Mouse (Mus musculus): Measurements from ENCODE around the gene Sco2. TPM values are rescaled to one million over a fixed set of nuclear protein-coding genes. Genes with fewer than 3 reads are reported as not detected.

The Sco2 gene
- polyA plus RNA-seq, 1 experiment from 2014 or later = 9.4 TPM

DNA sequence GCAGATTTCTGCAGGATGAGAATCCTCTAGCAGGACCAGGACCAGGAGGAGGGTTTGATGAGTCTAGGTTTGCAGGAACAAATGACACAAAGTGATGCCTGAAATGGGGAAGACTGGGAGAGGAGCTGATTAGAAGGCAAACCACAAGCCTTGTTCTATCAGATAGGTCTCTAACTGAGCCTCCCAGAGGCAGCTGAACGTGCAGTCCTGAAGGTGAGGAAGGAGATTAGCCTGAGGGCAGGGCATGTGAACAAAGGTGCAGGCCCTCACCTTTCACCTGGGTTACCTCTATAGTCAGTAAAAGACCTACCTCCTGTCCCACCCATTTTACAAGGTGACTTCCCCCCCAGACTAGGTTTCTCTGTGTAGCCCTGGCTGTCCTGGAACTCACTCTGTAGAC lies 26.1 kb upstream of the Sco2 start:
- H3K9me3 ChIP-seq (ENCODE audit: control insufficient read depth, low read length) = no peaks in the 10 kb centered on the region
- 40% methylated on average over 1 of the region's 1 CpGs for WGBS
- H3K9ac ChIP-seq (ENCODE audit: low read length) = no peak overlapping the region
- no peak overlapping the region for H3K4me3 ChIP-seq (ENCODE audit: control insufficient read depth in 1 of 2, insufficient read depth in 1 of 2, low read depth in 1 of 2, low read length in 2 of 2)
- H3K4me2 ChIP-seq (ENCODE audit: low read length) = no peak overlapping the region
- ATAC-seq (ENCODE audit: insufficient number of reproducible peaks, insufficient read depth, low FRiP score, low read depth) = no peak
- no peak overlapping the region for H3K27ac ChIP-seq (replicated peaks in 1 of 2; ENCODE audit: control insufficient read depth in 1 of 2, insufficient read depth in 1 of 2, low read depth in 2 of 2, low read length in 2 of 2)
- H3K27me3 ChIP-seq (ENCODE audit: control insufficient read depth, insufficient read depth, low read length) = no peaks in the 10 kb centered on the region
- no peaks in the 10 kb centered on the region for H3K4me1 ChIP-seq (ENCODE audit: control insufficient read depth in 2 of 2, insufficient read depth in 2 of 2, low read length in 2 of 2)
- no peaks in the 10 kb centered on the region for H3K36me3 ChIP-seq (ENCODE audit: control insufficient read depth, insufficient read depth, low read length)

DNA sequence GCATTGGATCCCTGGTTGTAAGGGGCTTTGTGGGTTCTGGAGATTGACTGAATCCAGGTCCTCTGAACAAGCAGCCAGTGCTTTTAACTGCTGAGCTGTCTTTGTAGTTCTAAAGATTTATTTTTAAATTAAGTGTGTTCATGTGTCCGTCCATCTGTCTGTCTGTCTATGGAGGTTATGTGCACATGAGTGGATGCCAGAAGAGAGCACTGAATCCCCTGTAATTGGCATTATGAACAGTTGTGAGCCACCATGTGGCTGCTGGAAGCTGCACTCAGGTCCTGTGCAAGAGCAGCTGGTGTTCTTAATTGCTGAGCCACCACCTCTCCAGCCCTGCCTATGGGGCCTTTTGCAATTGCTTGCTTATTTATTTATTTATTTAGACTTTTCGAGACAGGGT lies 24.5 kb upstream of the Sco2 start:
- Histone ChIP-seq H3K4me3 (ENCODE audit: control insufficient read depth in 1 of 2, insufficient read depth in 1 of 2, low read depth in 1 of 2, low read length in 2 of 2) (no peak overlapping the region), H3K27me3 (ENCODE audit: control insufficient read depth, insufficient read depth, low read length) (no peaks in the 10 kb centered on the region), H3K36me3 (ENCODE audit: control insufficient read depth, insufficient read depth, low read length) (no peaks in the 10 kb centered on the region), H3K4me1 (ENCODE audit: control insufficient read depth in 2 of 2, insufficient read depth in 2 of 2, low read length in 2 of 2) (no peaks in the 10 kb centered on the region), H3K9me3 (ENCODE audit: control insufficient read depth, low read length) (no peaks in the 10 kb centered on the region), H3K4me2 (ENCODE audit: low read length) (no peak overlapping the region), H3K27ac (replicated peaks in 1 of 2; ENCODE audit: control insufficient read depth in 1 of 2, insufficient read depth in 1 of 2, low read depth in 2 of 2, low read length in 2 of 2) (no peak overlapping the region), H3K9ac (ENCODE audit: low read length) (no peak overlapping the region)
- no peak for ATAC-seq (ENCODE audit: insufficient number of reproducible peaks, insufficient read depth, low FRiP score, low read depth)
- WGBS = 85% methylated on average over 2 of the region's 2 CpGs

DNA sequence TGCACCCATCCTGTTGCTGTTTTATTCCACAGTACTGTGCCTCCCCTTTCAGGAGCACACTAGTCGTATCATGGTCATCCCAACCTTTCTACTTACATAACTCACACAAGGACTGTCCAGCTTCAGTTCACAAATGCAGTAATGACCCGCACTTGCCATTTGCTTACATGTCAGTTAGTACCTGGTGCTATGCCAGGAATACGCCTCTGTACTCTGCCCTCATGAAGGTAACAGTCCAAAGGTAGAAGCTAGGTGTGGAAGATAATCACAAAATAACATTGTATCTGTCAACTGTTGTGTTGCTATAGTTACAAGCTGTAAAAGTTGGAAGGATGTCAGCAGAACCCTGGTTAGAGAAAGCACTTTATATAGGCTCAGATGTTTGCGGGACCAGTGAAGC lies 23.2 kb upstream of the Sco2 start:
- no peak overlapping the region for H3K9ac ChIP-seq (ENCODE audit: low read length)
- WGBS = 84% methylated on average over 4 of the region's 4 CpGs
- ATAC-seq (ENCODE audit: insufficient number of reproducible peaks, insufficient read depth, low FRiP score, low read depth) = no peak

DNA sequence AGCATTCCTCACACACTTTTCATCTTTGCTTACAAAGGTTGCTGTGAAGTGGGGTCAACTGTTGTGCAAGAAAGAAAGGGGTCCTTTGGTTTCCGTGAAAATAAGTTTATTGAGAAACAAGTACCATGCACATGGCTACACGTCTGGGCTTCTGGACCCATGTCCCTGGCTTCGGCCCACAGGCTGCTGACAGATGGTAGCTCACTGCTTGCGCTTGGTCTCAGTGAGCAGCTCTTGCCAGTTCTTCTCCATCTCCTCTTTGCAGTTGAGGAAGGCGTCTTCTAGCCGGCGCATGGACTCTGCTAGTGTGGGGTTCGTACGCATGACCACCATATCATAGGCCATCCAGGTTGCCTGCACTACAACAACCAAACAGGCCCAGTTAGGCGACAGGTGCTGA lies 16.4 kb upstream of the Sco2 start:
- no peaks in the 10 kb centered on the region for H3K4me1 ChIP-seq (ENCODE audit: control insufficient read depth in 2 of 2, insufficient read depth in 2 of 2, low read length in 2 of 2)
- H3K27me3 ChIP-seq (ENCODE audit: control insufficient read depth, insufficient read depth, low read length) = peaks cover 4% of the 10 kb centered on the region
- 86% methylated on average over 10 of the region's 10 CpGs for WGBS
- no peaks in the 10 kb centered on the region for H3K9me3 ChIP-seq (ENCODE audit: control insufficient read depth, low read length)
- no peak overlapping the region for H3K9ac ChIP-seq (ENCODE audit: low read length)
- ATAC-seq (ENCODE audit: insufficient number of reproducible peaks, insufficient read depth, low FRiP score, low read depth) = no peak
- H3K4me2 ChIP-seq (ENCODE audit: low read length) = no peak overlapping the region
- H3K4me3 ChIP-seq (ENCODE audit: control insufficient read depth in 1 of 2, insufficient read depth in 1 of 2, low read depth in 1 of 2, low read length in 2 of 2) = no peak overlapping the region
- H3K36me3 ChIP-seq (ENCODE audit: control insufficient read depth, insufficient read depth, low read length) = no peaks in the 10 kb centered on the region
- H3K27ac ChIP-seq (replicated peaks in 1 of 2; ENCODE audit: control insufficient read depth in 1 of 2, insufficient read depth in 1 of 2, low read depth in 2 of 2, low read length in 2 of 2) = no peak overlapping the region

More for the DNA sequence above, 23.2 kb upstream of the Sco2 start:
- H3K4me1 ChIP-seq (ENCODE audit: control insufficient read depth in 2 of 2, insufficient read depth in 2 of 2, low read length in 2 of 2) = no peaks in the 10 kb centered on the region
- H3K27ac ChIP-seq (replicated peaks in 1 of 2; ENCODE audit: control insufficient read depth in 1 of 2, insufficient read depth in 1 of 2, low read depth in 2 of 2, low read length in 2 of 2) = no peak overlapping the region
- no peak overlapping the region for H3K4me3 ChIP-seq (ENCODE audit: control insufficient read depth in 1 of 2, insufficient read depth in 1 of 2, low read depth in 1 of 2, low read length in 2 of 2)
- H3K36me3 ChIP-seq (ENCODE audit: control insufficient read depth, insufficient read depth, low read length) = no peaks in the 10 kb centered on the region
- no peaks in the 10 kb centered on the region for H3K9me3 ChIP-seq (ENCODE audit: control insufficient read depth, low read length)
- no peak overlapping the region for H3K4me2 ChIP-seq (ENCODE audit: low read length)
- no peaks in the 10 kb centered on the region for H3K27me3 ChIP-seq (ENCODE audit: control insufficient read depth, insufficient read depth, low read length)

DNA sequence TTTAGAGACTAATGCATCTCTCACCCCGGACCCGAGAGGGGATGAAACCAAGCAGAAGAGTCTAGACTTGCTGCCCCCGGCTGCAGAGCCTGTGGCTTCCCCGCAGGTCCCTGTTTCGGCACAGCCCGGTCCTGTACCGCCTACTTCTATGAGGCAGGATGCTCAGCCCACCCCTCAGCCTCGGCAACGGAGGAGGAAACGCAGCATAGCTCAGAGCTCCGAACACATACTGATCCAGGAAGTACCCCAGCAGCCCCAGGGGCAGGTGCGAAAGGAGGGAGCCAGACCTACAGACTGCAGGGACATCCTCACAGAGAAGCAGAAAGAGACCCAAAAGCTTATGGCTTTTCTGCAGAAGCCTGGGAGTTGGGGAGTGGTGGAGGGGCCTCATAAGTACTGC lies 13.5 kb upstream of the Sco2 start:
- H3K9ac ChIP-seq (ENCODE audit: low read length) = no peak overlapping the region
- WGBS = 33% methylated on average over 12 of the region's 12 CpGs
- H3K27ac ChIP-seq (replicated peaks in 1 of 2; ENCODE audit: control insufficient read depth in 1 of 2, insufficient read depth in 1 of 2, low read depth in 2 of 2, low read length in 2 of 2) = no peak overlapping the region
- no peaks in the 10 kb centered on the region for H3K9me3 ChIP-seq (ENCODE audit: control insufficient read depth, low read length)
- no peak overlapping the region for H3K4me3 ChIP-seq (ENCODE audit: control insufficient read depth in 1 of 2, insufficient read depth in 1 of 2, low read depth in 1 of 2, low read length in 2 of 2)
- peaks cover 10% of the 10 kb centered on the region for H3K27me3 ChIP-seq (ENCODE audit: control insufficient read depth, insufficient read depth, low read length)
- no peaks in the 10 kb centered on the region for H3K4me1 ChIP-seq (ENCODE audit: control insufficient read depth in 2 of 2, insufficient read depth in 2 of 2, low read length in 2 of 2)
- no peaks in the 10 kb centered on the region for H3K36me3 ChIP-seq (ENCODE audit: control insufficient read depth, insufficient read depth, low read length)
- no peak overlapping the region for H3K4me2 ChIP-seq (ENCODE audit: low read length)
- no peak for ATAC-seq (ENCODE audit: insufficient number of reproducible peaks, insufficient read depth, low FRiP score, low read depth)

DNA sequence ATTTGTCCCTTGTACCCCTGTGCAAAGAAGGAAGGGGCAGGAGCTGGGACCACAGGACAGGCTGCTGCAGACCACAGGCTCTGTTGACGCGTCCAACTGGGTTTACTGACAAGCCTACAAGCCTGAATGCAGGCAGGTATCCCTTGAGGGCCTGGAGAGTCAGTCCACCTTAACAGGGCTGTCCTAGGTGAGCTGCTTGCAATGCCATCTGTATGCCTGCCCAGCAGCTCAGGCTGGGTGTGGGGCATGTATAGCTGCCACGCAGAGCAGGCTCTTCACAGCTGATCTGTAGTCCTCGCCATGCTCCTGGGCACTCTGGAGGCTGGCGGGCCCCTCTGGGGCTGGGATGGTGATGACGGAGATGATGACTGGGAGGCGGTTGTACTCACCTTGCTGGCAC lies 11.0 kb upstream of the Sco2 start, which contains the start of gene Klhdc7b:
Gene Klhdc7b, plus strand, starts transcription at position 301 of the 400 bp plus-strand sequence.
- no peak within 1 kb of the TSS for H3K27ac ChIP-seq (replicated peaks in 1 of 2; ENCODE audit: control insufficient read depth in 1 of 2, insufficient read depth in 1 of 2, low read depth in 2 of 2, low read length in 2 of 2)
- ATAC-seq (ENCODE audit: insufficient number of reproducible peaks, insufficient read depth, low FRiP score, low read depth) = no peak
- H3K36me3 ChIP-seq (ENCODE audit: control insufficient read depth, insufficient read depth, low read length) = no peaks in the 10 kb centered on the region
- peaks cover under 1% of the 10 kb centered on the region in 2 experiments for H3K4me1 ChIP-seq (ENCODE audit: control insufficient read depth in 2 of 2, insufficient read depth in 2 of 2, low read length in 2 of 2)
- no peaks in the 10 kb centered on the region for H3K9me3 ChIP-seq (ENCODE audit: control insufficient read depth, low read length)
- H3K27me3 ChIP-seq (ENCODE audit: control insufficient read depth, insufficient read depth, low read length) = peaks cover 24% of the 10 kb centered on the region
- no peak within 1 kb of the TSS for H3K4me3 ChIP-seq (ENCODE audit: control insufficient read depth in 1 of 2, insufficient read depth in 1 of 2, low read depth in 1 of 2, low read length in 2 of 2)
- H3K4me2 ChIP-seq (ENCODE audit: low read length) = no peak within 1 kb of the TSS
- H3K9ac ChIP-seq (ENCODE audit: low read length) = no peak within 1 kb of the TSS
- 72% methylated on average over 7 of the region's 7 CpGs for WGBS

DNA sequence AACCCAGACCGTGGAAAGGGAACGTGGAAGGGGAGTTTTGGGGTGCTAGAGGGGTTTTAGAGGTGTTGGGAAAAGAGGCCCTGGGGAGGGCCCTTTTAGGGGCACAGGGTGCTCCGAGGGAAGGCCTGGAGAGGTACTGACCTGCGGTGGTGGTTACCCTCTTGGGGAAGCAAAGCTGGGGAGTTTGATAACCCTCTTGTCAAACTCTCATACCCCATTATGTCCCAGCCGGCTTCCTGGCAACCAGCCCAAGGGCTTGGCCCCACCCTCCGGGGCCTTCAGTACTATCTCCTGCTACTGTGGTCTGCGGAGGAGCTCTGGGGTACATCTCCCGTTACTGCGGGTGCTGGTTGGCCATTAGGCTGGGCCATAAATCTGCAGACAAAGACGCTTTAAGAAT lies 5.8 kb upstream of the Sco2 start:
- Histone ChIP-seq H3K4me2 (ENCODE audit: low read length) (peak overlapping the region; percentile 91), H3K4me3 (ENCODE audit: control insufficient read depth in 1 of 2, insufficient read depth in 1 of 2, low read depth in 1 of 2, low read length in 2 of 2) (peak overlapping the region; percentile 45 to 49), H3K9me3 (ENCODE audit: control insufficient read depth, low read length) (no peaks in the 10 kb centered on the region), H3K36me3 (ENCODE audit: control insufficient read depth, insufficient read depth, low read length) (no peaks in the 10 kb centered on the region), H3K4me1 (ENCODE audit: control insufficient read depth in 2 of 2, insufficient read depth in 2 of 2, low read length in 2 of 2) (peaks cover 13 to 21% of the 10 kb centered on the region in 2 experiments), H3K27me3 (ENCODE audit: control insufficient read depth, insufficient read depth, low read length) (peaks cover 57% of the 10 kb centered on the region), H3K9ac (ENCODE audit: low read length) (peak overlapping the region; percentile 65), H3K27ac (replicated peaks in 1 of 2; ENCODE audit: control insufficient read depth in 1 of 2, insufficient read depth in 1 of 2, low read depth in 2 of 2, low read length in 2 of 2) (no peak overlapping the region)
- WGBS = 12% methylated on average over 10 of the region's 10 CpGs
- no peak for ATAC-seq (ENCODE audit: insufficient number of reproducible peaks, insufficient read depth, low FRiP score, low read depth)

DNA sequence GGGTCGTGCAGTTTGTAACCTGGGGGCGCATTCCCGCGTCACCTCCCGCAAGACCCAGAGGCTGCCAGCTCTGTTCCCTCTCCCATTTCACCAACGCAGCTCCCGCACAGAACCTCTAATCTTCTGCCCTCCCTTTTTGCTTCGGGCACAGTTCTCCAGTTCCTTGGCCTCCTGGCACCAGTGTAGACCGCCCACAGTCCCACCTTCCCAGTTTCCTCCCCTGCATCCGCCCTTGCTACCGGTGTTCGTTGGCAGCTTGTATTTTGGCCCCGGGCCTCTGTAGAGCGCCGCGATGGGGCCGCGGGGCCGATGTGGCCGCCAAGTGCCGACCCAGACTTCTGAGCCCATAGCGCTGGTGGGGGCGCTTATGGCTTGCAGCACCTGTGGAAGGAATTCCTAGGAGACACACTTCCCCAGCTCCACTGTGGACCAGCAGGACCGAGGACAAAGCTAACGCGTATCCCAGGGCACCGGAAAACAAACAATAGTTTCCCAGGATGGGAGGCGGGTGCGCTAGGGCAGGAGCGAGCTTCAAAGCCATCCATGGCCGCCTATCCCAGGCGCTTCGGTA lies 5.3 kb upstream of the Sco2 start, which contains the start of gene Odf3b:
Gene Odf3b, minus strand, starts transcription at position 452 of the 571 bp plus-strand sequence.
- ATAC-seq (ENCODE audit: insufficient number of reproducible peaks, insufficient read depth, low FRiP score, low read depth) = no peak

More for the DNA sequence above, 5.3 kb upstream of the Sco2 start, which contains the start of gene Odf3b:
- Histone ChIP-seq H3K4me2 (ENCODE audit: low read length) (peak within 1 kb of the TSS; percentile 91), H3K4me1 (ENCODE audit: control insufficient read depth in 2 of 2, insufficient read depth in 2 of 2, low read length in 2 of 2) (peaks cover 17 to 25% of the 10 kb centered on the region in 2 experiments), H3K9me3 (ENCODE audit: control insufficient read depth, low read length) (no peaks in the 10 kb centered on the region), H3K27me3 (ENCODE audit: control insufficient read depth, insufficient read depth, low read length) (peaks cover 57% of the 10 kb centered on the region), H3K4me3 (ENCODE audit: control insufficient read depth in 1 of 2, insufficient read depth in 1 of 2, low read depth in 1 of 2, low read length in 2 of 2) (peak within 1 kb of the TSS; percentile 45 to 49), H3K36me3 (ENCODE audit: control insufficient read depth, insufficient read depth, low read length) (no peaks in the 10 kb centered on the region), H3K9ac (ENCODE audit: low read length) (peak within 1 kb of the TSS; percentile 65), H3K27ac (replicated peaks in 1 of 2; ENCODE audit: control insufficient read depth in 1 of 2, insufficient read depth in 1 of 2, low read depth in 2 of 2, low read length in 2 of 2) (no peak within 1 kb of the TSS)
- WGBS = under 1% methylated on average over 33 of the region's 33 CpGs
